8 mouse cellular contexts compared by ENCODE assay signal in genomic region chr2:29827709-29828024, GRCm38 (mm10). TPM values are rescaled to one million over a fixed set of nuclear protein-coding genes. Genes with fewer than 3 reads are reported as not detected.
DNase-seq lines count a peak whose midpoint lies in the region; ATAC-seq and TF ChIP-seq lines count a peak whose summit lies in the region.

No protein-coding gene starts in this region.

- H3K4me3 ChIP-seq in kidney, embryonic 15.5 days (replicated peaks), result peak overlapping the region; percentile 98
- peak overlapping the region; percentile 89 for H3K4me3 ChIP-seq in cortical plate, adult 2 months (ENCODE audit: insufficient read depth, low read length)
- H3K4me3 ChIP-seq in intestine, embryonic 14.5 days (ENCODE audit: low read depth, low read length), result peak overlapping the region; percentile 71
- peak overlapping the region; percentile 51 for H3K4me3 ChIP-seq in midbrain, embryonic 16.5 days (ENCODE audit: low read depth, low read length)

- no peak for DNase-seq in kidney, adult 11 months
- DNase-seq in intestine, embryonic 14.5 days (ENCODE audit: low spot score), result no peak
- no peak for DNase-seq in left cerebral cortex, adult 9 months (ENCODE audit: low spot score in 2 of 2)
- DNase-seq in embryo, embryonic 9.5 days (ENCODE audit: extremely low spot score), result no peak
- DNase-seq in spleen, postnatal 10 days (ENCODE audit: low spot score in 2 of 2), result no peak

- H3K4me1 ChIP-seq in kidney, embryonic 15.5 days, result peaks cover 20% of the 10 kb centered on the region
- peaks cover 4% of the 10 kb centered on the region; the same call in 1 of the 2 replicates for H3K4me1 ChIP-seq in cortical plate, adult 2 months (ENCODE audit: control insufficient read depth, insufficient read depth, low read length)
- H3K4me1 ChIP-seq in intestine, embryonic 14.5 days (replicated peaks; ENCODE audit: control insufficient read depth, insufficient read depth, low read length), result 0 out of 2 replicates have a peak, but pooled peaks cover 8% of the 10 kb centered on the region
- peaks cover 12% of the 10 kb centered on the region for H3K4me1 ChIP-seq in midbrain, embryonic 16.5 days (ENCODE audit: control insufficient read depth, insufficient read depth, low read length)

- no peaks in the 10 kb centered on the region for H3K9me3 ChIP-seq in kidney, embryonic 15.5 days (replicated peaks)
- no peaks in the 10 kb centered on the region for H3K9me3 ChIP-seq in intestine, embryonic 14.5 days (ENCODE audit: control insufficient read depth, low read length)
- H3K9me3 ChIP-seq in midbrain, embryonic 16.5 days (replicated peaks; ENCODE audit: control insufficient read depth, low read length, poor library complexity, severe bottlenecking), result no peaks in the 10 kb centered on the region

- H3K9ac ChIP-seq in kidney, embryonic 15.5 days, result peak overlapping the region; percentile 91
- peak overlapping the region; percentile 59 for H3K9ac ChIP-seq in intestine, embryonic 14.5 days (ENCODE audit: low read length)
- peak overlapping the region; percentile 78 for H3K9ac ChIP-seq in midbrain, embryonic 16.5 days (ENCODE audit: low read depth, low read length)

- H3K36me3 ChIP-seq in kidney, embryonic 15.5 days, result peaks cover 14% of the 10 kb centered on the region
- peaks cover 9% of the 10 kb centered on the region for H3K36me3 ChIP-seq in intestine, embryonic 14.5 days (ENCODE audit: control insufficient read depth, insufficient read depth, low read length)
- no peaks in the 10 kb centered on the region for H3K36me3 ChIP-seq in midbrain, embryonic 16.5 days (ENCODE audit: control insufficient read depth, insufficient read depth, low read length)

- H3K27ac ChIP-seq in kidney, embryonic 15.5 days, result peak overlapping the region; percentile 81
- H3K27ac ChIP-seq in cortical plate, adult 2 months (ENCODE audit: insufficient read depth, low read length), result no peak overlapping the region
- H3K27ac ChIP-seq in intestine, embryonic 14.5 days (ENCODE audit: low read depth), result no peak overlapping the region
- peak overlapping the region; percentile 60; the same call in 1 of the 2 replicates for H3K27ac ChIP-seq in midbrain, embryonic 16.5 days (ENCODE audit: low read length)

- TF ChIP-seq POLR2A in cortical plate, adult 2 months (IDR thresholded peaks at IDR 0.05; ENCODE audit: extremely low read depth, insufficient read depth, low read length), result no peak

- H3K27me3 ChIP-seq in kidney, embryonic 15.5 days, result no peaks in the 10 kb centered on the region
- no peaks in the 10 kb centered on the region for H3K27me3 ChIP-seq in intestine, embryonic 14.5 days (replicated peaks; ENCODE audit: control insufficient read depth, insufficient read depth, low read length)
- H3K27me3 ChIP-seq in midbrain, embryonic 16.5 days (ENCODE audit: control insufficient read depth, insufficient read depth, low read depth, low read length), result no peaks in the 10 kb centered on the region

- ATAC-seq in kidney, embryonic 15.5 days (replicated peaks; ENCODE audit: low FRiP score), result 0 out of 2 replicates have a peak, but pooled peaks have one; percentile 10
- no peak for ATAC-seq in intestine, embryonic 14.5 days (replicated peaks; ENCODE audit: low FRiP score, low TSS enrichment, low read depth)
- 0 out of 2 replicates have a peak, but pooled peaks have one; percentile 13 for ATAC-seq in midbrain, embryonic 16.5 days

- TF ChIP-seq CTCF in cortical plate, adult 2 months (IDR thresholded peaks at IDR 0.05; ENCODE audit: extremely low read depth, insufficient read depth, low read length), result no peak

- 2% methylated on average over 12 of the region's 12 CpGs for WGBS in kidney, embryonic 15.5 days
- 4% methylated on average over 12 of the region's 12 CpGs for WGBS in intestine, embryonic 14.5 days
- 6% methylated on average over 12 of the region's 12 CpGs for WGBS in midbrain, embryonic 16.5 days

- H3K4me2 ChIP-seq in kidney, embryonic 15.5 days, result peak overlapping the region; percentile 85
- H3K4me2 ChIP-seq in intestine, embryonic 14.5 days (ENCODE audit: low read length), result peak overlapping the region; percentile 55
- peak overlapping the region; percentile 87 for H3K4me2 ChIP-seq in midbrain, embryonic 16.5 days (ENCODE audit: low read length)

RNA-seq across cellular contexts. Expression of gene Urm1, which starts 7.8 kb away (rescaled TPM):
- polyA plus RNA-seq in kidney, embryonic 15.5 days (2015; fragmentation: Nextera tagmentation; extraction: Ambion mirVana), result 30.0 and 30.1 TPM in 2 replicates
- polyA plus RNA-seq in cortical plate, adult 2 months (2012; rRNA removed), result 68.6 and 75.0 TPM in 2 replicates
- 26.7 and 26.9 TPM in 2 replicates for polyA plus RNA-seq in intestine, embryonic 14.5 days (2014; fragmentation: Nextera tagmentation; extraction: Ambion mirVana)
- 21.8 and 29.9 TPM in 2 replicates for polyA plus RNA-seq in midbrain, embryonic 16.5 days (2015; fragmentation: Nextera tagmentation; extraction: Ambion mirVana)

RNA-seq across cellular contexts. Expression of gene Slc27a4, which starts 25.2 kb away (rescaled TPM):
- 15.6 and 16.4 TPM in 2 replicates for polyA plus RNA-seq in kidney, embryonic 15.5 days (2015; fragmentation: Nextera tagmentation; extraction: Ambion mirVana)
- polyA plus RNA-seq in cortical plate, adult 2 months (2012; rRNA removed), result 74.2 and 77.1 TPM in 2 replicates
- polyA plus RNA-seq in intestine, embryonic 14.5 days (2014; fragmentation: Nextera tagmentation; extraction: Ambion mirVana), result 16.0 and 16.2 TPM in 2 replicates
- polyA plus RNA-seq in midbrain, embryonic 16.5 days (2015; fragmentation: Nextera tagmentation; extraction: Ambion mirVana), result 42.6 and 43.2 TPM in 2 replicates

RNA-seq across cellular contexts. Expression of gene Trub2, which starts 39.4 kb away (rescaled TPM):
- 37.6 and 41.8 TPM in 2 replicates for polyA plus RNA-seq in kidney, embryonic 15.5 days (2015; fragmentation: Nextera tagmentation; extraction: Ambion mirVana)
- polyA plus RNA-seq in cortical plate, adult 2 months (2012; rRNA removed), result 37.6 and 40.0 TPM in 2 replicates
- polyA plus RNA-seq in intestine, embryonic 14.5 days (2014; fragmentation: Nextera tagmentation; extraction: Ambion mirVana), result 33.3 and 34.6 TPM in 2 replicates
- polyA plus RNA-seq in midbrain, embryonic 16.5 days (2015; fragmentation: Nextera tagmentation; extraction: Ambion mirVana), result 30.8 and 32.8 TPM in 2 replicates

RNA-seq across cellular contexts. Expression of gene Coq4, which starts 40.4 kb away (rescaled TPM):
- polyA plus RNA-seq in kidney, embryonic 15.5 days (2015; fragmentation: Nextera tagmentation; extraction: Ambion mirVana), result 40.9 and 41.8 TPM in 2 replicates
- 39.0 and 42.6 TPM in 2 replicates for polyA plus RNA-seq in cortical plate, adult 2 months (2012; rRNA removed)
- polyA plus RNA-seq in intestine, embryonic 14.5 days (2014; fragmentation: Nextera tagmentation; extraction: Ambion mirVana), result 48.3 and 50.0 TPM in 2 replicates
- polyA plus RNA-seq in midbrain, embryonic 16.5 days (2015; fragmentation: Nextera tagmentation; extraction: Ambion mirVana), result 38.3 and 40.5 TPM in 2 replicates

RNA-seq across cellular contexts. Expression of gene Cercam, which starts 41.3 kb away (rescaled TPM):
- 19.4 and 21.5 TPM in 2 replicates for polyA plus RNA-seq in kidney, embryonic 15.5 days (2015; fragmentation: Nextera tagmentation; extraction: Ambion mirVana)
- 18.4 and 21.0 TPM in 2 replicates for polyA plus RNA-seq in cortical plate, adult 2 months (2012; rRNA removed)
- 20.2 and 22.4 TPM in 2 replicates for polyA plus RNA-seq in intestine, embryonic 14.5 days (2014; fragmentation: Nextera tagmentation; extraction: Ambion mirVana)
- 15.1 and 21.2 TPM in 2 replicates for polyA plus RNA-seq in midbrain, embryonic 16.5 days (2015; fragmentation: Nextera tagmentation; extraction: Ambion mirVana)

Comparison
In these comparisons a context has a peak if more than half of its experiments do, and no peak if none do; other contexts are left out.
1. H3K27ac ChIP-seq: peak in kidney, embryonic 15.5 days (single experiment) and midbrain, embryonic 16.5 days (single experiment); none in cortical plate, adult 2 months (single experiment) and intestine, embryonic 14.5 days (single experiment).
2. Peak in every context shown above with its lines, with median percentiles within 50 percentile points of each other: H3K4me2 ChIP-seq, H3K4me3 ChIP-seq and H3K9ac ChIP-seq.